ENCODE assay signal across 23 mouse cellular contexts in the genomic region with DNA sequence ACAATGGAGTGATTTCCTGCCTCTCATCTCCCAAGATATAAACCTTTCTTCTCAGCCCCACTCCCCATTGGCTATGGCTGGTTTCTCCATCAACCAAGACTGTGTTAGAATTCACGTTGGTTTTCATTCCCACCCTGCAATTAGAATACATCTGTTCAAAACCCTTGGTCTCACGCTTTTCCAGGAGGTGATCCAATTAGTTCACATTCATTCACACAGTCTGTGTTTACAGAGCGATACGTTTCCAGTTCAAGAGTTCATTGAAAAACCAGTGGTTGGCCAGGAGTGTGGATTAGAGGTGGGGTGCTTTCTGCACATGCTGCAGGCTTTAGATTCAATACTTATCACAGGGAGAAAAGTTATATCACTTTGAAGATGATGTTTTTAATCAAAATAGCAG.
A peak's percentile ranks its signal among the peaks of the same experiment; 100 is the strongest.
DNase-seq lines count a peak whose midpoint lies in the region; ATAC-seq and TF ChIP-seq lines count a peak whose summit lies in the region.
"Had no signal": no experiment of that assay in that cellular context is flagged by ENCODE, and none has a peak within 500 bp of the region (broad histone marks: within the 10 kb centered on the region; RNA-seq: fewer than 3 reads in every experiment).

No protein-coding gene starts in this region.

- no peaks in the 10 kb centered on the region for H3K27me3 ChIP-seq in midbrain, embryonic 11.5 days (ENCODE audit: control insufficient read depth, insufficient read depth, low read length)
- no peaks in the 10 kb centered on the region for H3K27me3 ChIP-seq in midbrain, embryonic 15.5 days (replicated peaks)
- peaks cover 3% of the 10 kb centered on the region; the same call in 1 of the 2 replicates for H3K27me3 ChIP-seq in forebrain, embryonic 15.5 days
- H3K27me3 ChIP-seq in hindbrain, postnatal 0 days (ENCODE audit: insufficient read depth, low read length), result no peaks in the 10 kb centered on the region
- H3K27me3 ChIP-seq: embryonic facial prominence, embryonic 15.5 days; hindbrain, embryonic 12.5 days had no signal

- H3K4me3 ChIP-seq in midbrain, embryonic 11.5 days (ENCODE audit: low read depth, low read length), result no peak overlapping the region
- no peak overlapping the region for H3K4me3 ChIP-seq in midbrain, embryonic 15.5 days
- no peak overlapping the region for H3K4me3 ChIP-seq in forebrain, embryonic 15.5 days
- no peak overlapping the region for H3K4me3 ChIP-seq in hindbrain, postnatal 0 days (ENCODE audit: low read length)
- H3K4me3 ChIP-seq: embryonic facial prominence, embryonic 15.5 days; erythroblast, embryonic 14.5 days; heart, embryonic 10.5 days; hindbrain, embryonic 12.5 days had no signal

- peak; percentile 3 for DNase-seq in embryo, embryonic 10 days (ENCODE audit: low spot score)
- DNase-seq in embryo, embryonic 9.5 days (ENCODE audit: extremely low spot score), result no peak
- no peak for DNase-seq in midbrain, embryonic 11.5 days (ENCODE audit: low spot score, missing footprints)
- DNase-seq in retina, postnatal 1 day, result peak; percentile 2
- no peak for DNase-seq in frontal cortex, postnatal 36 days (ENCODE audit: low spot score in 2 of 2)
- no peak for DNase-seq in hindbrain, postnatal 0 days (ENCODE audit: low spot score)
- DNase-seq: adrenal gland, postnatal 14 days; B cell, adult 2 months; cerebellum, adult 18-20 months; cerebellum, adult 9-11 months; cerebellum, postnatal 36 days; gastrocnemius, postnatal 10 days; heart, adult 18-20 months; heart, postnatal 10 days; heart, postnatal 4 days; kidney, adult 11 months had no signal

- TF ChIP-seq CTCF in hindbrain, postnatal 0 days (IDR thresholded peaks at IDR 0.05; ENCODE audit: low read depth), result no peak

- no peak overlapping the region for H3K4me2 ChIP-seq in midbrain, embryonic 11.5 days
- no peak overlapping the region for H3K4me2 ChIP-seq in midbrain, embryonic 15.5 days
- no peak overlapping the region for H3K4me2 ChIP-seq in forebrain, embryonic 15.5 days (replicated peaks)
- H3K4me2 ChIP-seq in hindbrain, postnatal 0 days (ENCODE audit: low read depth, low read length), result no peak overlapping the region
- H3K4me2 ChIP-seq: embryonic facial prominence, embryonic 15.5 days; hindbrain, embryonic 12.5 days had no signal

- peak; percentile 11; the same call in 1 of the 2 replicates for ATAC-seq in midbrain, embryonic 11.5 days (ENCODE audit: low FRiP score)
- ATAC-seq in midbrain, embryonic 15.5 days (replicated peaks), result no peak
- peak; percentile 58; the same call in 1 of the 2 replicates for ATAC-seq in forebrain, embryonic 15.5 days (replicated peaks)
- no peak for ATAC-seq in hindbrain, postnatal 0 days
- ATAC-seq: hindbrain, embryonic 16.5 days had no signal

- no peak overlapping the region for H3K9ac ChIP-seq in midbrain, embryonic 11.5 days (ENCODE audit: low read length)
- no peak overlapping the region for H3K9ac ChIP-seq in midbrain, embryonic 15.5 days
- H3K9ac ChIP-seq in forebrain, embryonic 15.5 days (replicated peaks), result no peak overlapping the region
- H3K9ac ChIP-seq in hindbrain, postnatal 0 days (replicated peaks; ENCODE audit: low read length), result no peak overlapping the region
- H3K9ac ChIP-seq: embryonic facial prominence, embryonic 15.5 days; hindbrain, embryonic 12.5 days had no signal

- H3K4me1 ChIP-seq in midbrain, embryonic 11.5 days (ENCODE audit: control insufficient read depth, insufficient read depth, low read length), result no peaks in the 10 kb centered on the region
- no peaks in the 10 kb centered on the region for H3K4me1 ChIP-seq in midbrain, embryonic 15.5 days
- H3K4me1 ChIP-seq in forebrain, embryonic 15.5 days, result peaks cover 7% of the 10 kb centered on the region; the same call in 1 of the 2 replicates
- H3K4me1 ChIP-seq in hindbrain, postnatal 0 days (ENCODE audit: insufficient read depth, low read length), result no peaks in the 10 kb centered on the region
- H3K4me1 ChIP-seq: embryonic facial prominence, embryonic 15.5 days; heart, embryonic 10.5 days; hindbrain, embryonic 12.5 days had no signal

- no peaks in the 10 kb centered on the region for H3K36me3 ChIP-seq in midbrain, embryonic 11.5 days (ENCODE audit: control insufficient read depth, insufficient read depth, low read length)
- H3K36me3 ChIP-seq in midbrain, embryonic 15.5 days (replicated peaks), result no peaks in the 10 kb centered on the region
- no peaks in the 10 kb centered on the region for H3K36me3 ChIP-seq in forebrain, embryonic 15.5 days
- no peaks in the 10 kb centered on the region for H3K36me3 ChIP-seq in hindbrain, postnatal 0 days (ENCODE audit: insufficient read depth, low read length)
- H3K36me3 ChIP-seq: embryonic facial prominence, embryonic 15.5 days; heart, embryonic 10.5 days; hindbrain, embryonic 12.5 days had no signal

- no peak overlapping the region for H3K27ac ChIP-seq in midbrain, embryonic 11.5 days (ENCODE audit: low read depth, low read length)
- no peak overlapping the region for H3K27ac ChIP-seq in midbrain, embryonic 15.5 days
- no peak overlapping the region for H3K27ac ChIP-seq in forebrain, embryonic 15.5 days (replicated peaks)
- no peak overlapping the region for H3K27ac ChIP-seq in hindbrain, postnatal 0 days
- H3K27ac ChIP-seq: embryonic facial prominence, embryonic 15.5 days; heart, embryonic 10.5 days; hindbrain, embryonic 12.5 days had no signal

- WGBS in midbrain, embryonic 11.5 days, result 36% methylated on average over 4 of the region's 4 CpGs
- WGBS in midbrain, embryonic 15.5 days, result 28% methylated on average over 4 of the region's 4 CpGs
- WGBS in forebrain, embryonic 15.5 days, result 2% methylated on average over 4 of the region's 4 CpGs
- WGBS in hindbrain, postnatal 0 days, result 33% methylated on average over 4 of the region's 4 CpGs

- H3K9me3 ChIP-seq in midbrain, embryonic 11.5 days (ENCODE audit: control insufficient read depth, low read length), result no peaks in the 10 kb centered on the region
- no peaks in the 10 kb centered on the region for H3K9me3 ChIP-seq in midbrain, embryonic 15.5 days
- no peaks in the 10 kb centered on the region for H3K9me3 ChIP-seq in forebrain, embryonic 15.5 days
- no peaks in the 10 kb centered on the region for H3K9me3 ChIP-seq in hindbrain, postnatal 0 days (ENCODE audit: low read length)
- H3K9me3 ChIP-seq: embryonic facial prominence, embryonic 15.5 days; heart, embryonic 10.5 days; hindbrain, embryonic 12.5 days had no signal

Comparison
In these comparisons a context has a peak if more than half of its experiments do, and no peak if none do; other contexts are left out.
1. DNase-seq: peak in embryo, embryonic 10 days (single experiment) and retina, postnatal 1 day (single experiment); none in embryo, embryonic 9.5 days (single experiment), midbrain, embryonic 11.5 days (single experiment), frontal cortex, postnatal 36 days (0 of 2) and hindbrain, postnatal 0 days (single experiment).
2. ATAC-seq: peak in midbrain, embryonic 11.5 days (single experiment) and forebrain, embryonic 15.5 days (single experiment); none in midbrain, embryonic 15.5 days (single experiment) and hindbrain, postnatal 0 days (single experiment).